Mouse (Mus musculus) yolk sac, embryonic 10.5 days (tissue): ENCODE results near the gene Hspb9.

Experiments
- DNase-seq: peaks from one replicate; pipeline ENCODE4 v3.0.0-alpha.2; 2017; ENCODE audit warnings: low spot score

Hspb9 gene

GRCm38 (mm10) chr11:100713735-100714533 lies at the start of gene Hspb9:
Gene Hspb9, plus strand, starts transcription at chr11:100713850.
- peak; percentile 74 for DNase-seq

DNA sequence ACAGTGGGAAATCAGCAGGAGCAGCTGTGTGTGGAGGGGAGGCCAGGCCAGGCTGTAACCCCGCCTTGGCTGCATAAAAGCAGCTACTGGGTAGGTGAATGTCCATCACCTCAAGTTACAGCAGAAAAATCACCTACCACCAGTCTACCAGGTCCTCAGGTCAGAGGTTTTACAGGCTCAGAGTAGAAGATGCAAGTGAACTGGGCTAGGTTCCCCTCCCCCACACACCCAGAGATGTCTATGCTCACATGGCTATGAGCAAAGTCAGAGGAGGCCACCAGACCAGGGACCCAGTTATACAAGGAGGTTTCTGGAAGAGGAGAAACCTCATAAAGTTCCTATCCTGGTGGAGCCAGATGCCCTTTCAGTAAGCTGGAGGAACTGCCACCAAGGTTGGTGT lies 42.6 kb upstream of the Hspb9 start:
- no peak for DNase-seq

DNA sequence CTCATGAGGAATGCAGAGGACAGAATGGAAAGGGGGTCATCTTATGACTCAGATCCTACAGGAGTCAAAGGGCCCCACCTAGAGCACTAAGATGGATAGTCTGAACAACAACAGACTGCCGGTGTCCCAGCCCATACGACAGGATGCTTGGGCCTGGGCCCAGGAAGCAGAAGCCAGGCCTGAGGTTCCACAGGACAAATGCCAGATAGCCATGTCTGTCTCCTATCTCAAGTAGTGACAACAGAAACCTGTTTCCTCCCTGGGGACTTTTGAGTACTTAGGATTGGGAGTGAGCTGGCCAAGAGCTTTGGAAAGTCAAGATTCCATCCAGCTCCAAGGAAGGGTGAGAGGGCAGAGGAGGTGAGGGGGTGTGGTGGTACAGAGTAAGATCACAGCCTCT lies 41.7 kb upstream of the Hspb9 start:
- DNase-seq = no peak

DNA sequence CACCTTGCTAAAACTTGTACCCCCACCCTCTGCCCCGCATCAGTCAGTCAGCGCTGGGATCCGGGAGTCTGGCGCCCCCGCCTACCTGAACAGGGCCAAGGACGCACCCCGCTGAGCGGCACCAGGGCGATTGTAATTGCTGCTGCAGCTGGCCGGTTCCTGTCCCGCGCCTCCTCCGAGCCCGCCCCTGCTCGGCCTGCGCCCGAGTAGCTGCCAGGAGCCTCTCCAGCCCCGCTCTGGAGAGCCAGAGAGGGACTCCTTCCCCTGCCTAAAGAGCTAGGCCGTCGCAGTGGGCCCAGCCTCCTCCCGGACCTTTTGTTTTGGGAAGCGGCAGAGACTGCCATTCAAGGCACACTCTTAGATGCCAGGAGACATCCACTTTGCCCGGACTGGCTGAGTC lies 40.5 kb upstream of the Hspb9 start:
- DNase-seq = no peak

- no peak for DNase-seq
Observed at GRCm38 (mm10) chr11:100677810-100678209, 35.8 kb upstream of the Hspb9 start.

DNA sequence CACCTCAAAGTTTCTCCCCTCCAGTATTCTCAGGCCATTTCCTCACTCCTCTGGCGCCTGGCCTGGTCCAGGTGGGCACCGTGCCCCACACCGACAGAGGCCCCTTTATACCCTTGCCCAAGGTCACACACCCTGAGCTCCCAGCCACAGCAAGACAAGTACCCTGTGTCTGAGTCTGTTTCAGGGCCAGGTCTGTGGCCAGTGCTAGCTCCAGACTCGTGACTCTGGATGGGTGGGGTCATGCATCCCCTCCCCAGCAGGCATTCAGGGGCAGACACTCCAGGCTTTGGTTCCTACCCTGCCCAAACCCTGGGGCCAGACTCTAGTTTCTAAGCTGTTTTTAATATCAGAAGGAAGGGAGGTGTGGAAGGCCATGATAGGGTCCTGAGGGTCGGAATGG lies 31.8 kb upstream of the Hspb9 start:
- no peak for DNase-seq

GRCm38 (mm10) chr11:100682526-100682925 lies 31.1 kb upstream of the Hspb9 start:
- no peak for DNase-seq

- DNase-seq = no peak
Observed at GRCm38 (mm10) chr11:100684084-100684483, 29.6 kb upstream of the Hspb9 start.

GRCm38 (mm10) chr11:100685371-100685770 lies 28.3 kb upstream of the Hspb9 start:
- DNase-seq = no peak

DNA sequence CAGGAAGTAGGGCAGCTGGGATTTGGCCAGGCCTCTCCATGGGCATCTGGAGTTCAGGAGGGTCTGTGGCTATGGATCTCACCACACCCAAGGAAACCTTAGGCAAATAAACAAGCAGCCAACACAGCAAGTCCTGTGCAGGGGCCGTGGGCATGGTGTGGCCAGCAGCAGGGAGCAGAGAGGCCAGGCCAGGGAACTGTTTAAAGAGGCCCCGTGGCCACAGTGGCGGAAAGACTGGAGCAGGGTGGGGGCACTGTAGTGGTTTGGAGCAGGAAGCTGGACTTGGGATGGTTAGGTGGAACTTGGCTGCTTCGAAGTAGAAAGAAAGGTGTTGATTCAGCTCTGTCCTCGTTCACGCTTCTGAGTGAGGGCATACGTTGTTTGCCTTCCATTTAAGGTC lies 26.4 kb upstream of the Hspb9 start:
- no peak for DNase-seq

DNA sequence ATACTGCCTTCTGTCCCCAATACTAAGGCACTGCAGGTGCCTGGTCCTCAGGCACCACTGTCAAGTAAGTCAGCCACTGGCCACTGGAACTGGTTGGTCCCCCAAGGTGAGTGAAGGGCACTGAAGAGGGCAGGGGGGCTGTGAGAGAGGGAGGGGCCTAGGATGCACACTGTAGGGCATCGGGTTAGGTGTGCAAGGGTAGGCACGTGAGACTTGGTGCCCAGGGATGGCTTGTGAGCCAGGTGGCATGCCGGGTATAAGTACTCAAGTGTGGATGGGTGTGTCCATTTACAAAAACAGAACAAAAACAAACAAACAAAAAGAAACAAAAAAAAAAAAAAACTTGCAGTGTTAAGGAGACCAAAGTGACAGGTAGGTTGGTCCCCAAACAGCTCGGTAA lies 25.2 kb upstream of the Hspb9 start:
- DNase-seq = no peak

DNA sequence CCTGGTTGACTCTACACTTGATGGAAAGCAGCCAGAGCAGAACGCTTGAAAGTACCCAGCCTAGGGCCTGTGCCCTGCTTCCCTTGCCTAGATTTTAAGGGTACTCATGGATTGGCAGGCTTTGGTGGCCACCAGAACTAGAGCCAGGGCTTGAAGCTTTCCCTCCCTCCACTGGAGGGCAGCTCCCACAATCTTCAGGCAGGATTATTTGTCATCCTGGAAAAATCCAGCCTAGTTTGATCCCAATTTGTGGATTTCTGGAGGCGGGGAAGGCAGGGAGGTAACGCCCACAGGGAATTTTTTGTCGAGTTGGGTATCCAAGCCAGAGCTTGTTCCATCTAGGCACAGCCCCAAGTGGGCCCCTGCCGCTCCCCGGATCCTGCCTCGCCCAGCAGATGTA lies 23.3 kb upstream of the Hspb9 start:
- DNase-seq = no peak

GRCm38 (mm10) chr11:100692164-100692616 lies 21.5 kb upstream of the Hspb9 start, which contains the start of gene Zfp385c:
Gene Zfp385c, minus strand, starts transcription at chr11:100692455.
- DNase-seq = no peak

GRCm38 (mm10) chr11:100693154-100693553 lies 20.5 kb upstream of the Hspb9 start:
- DNase-seq = no peak

DNA sequence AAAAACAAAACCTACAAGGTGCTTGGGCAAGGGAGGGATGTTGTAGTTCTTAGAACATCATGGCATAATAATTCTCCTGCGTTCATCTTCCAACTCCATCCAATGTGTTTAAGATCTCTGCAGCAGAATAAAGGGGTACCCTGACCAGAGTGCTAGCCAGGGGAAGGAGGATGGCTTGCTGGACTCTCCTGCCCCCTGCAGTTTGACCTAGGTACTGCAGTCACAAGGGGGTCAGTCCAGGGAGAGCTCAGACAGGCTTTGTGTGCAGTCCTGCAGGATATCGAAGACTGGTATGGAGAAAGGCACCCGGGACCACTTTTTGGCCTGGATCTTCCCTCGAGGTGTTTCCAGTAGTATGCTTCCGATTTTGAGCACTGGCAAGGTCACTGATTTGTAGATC lies 18.7 kb upstream of the Hspb9 start:
- no peak for DNase-seq

GRCm38 (mm10) chr11:100697921-100698320 lies 15.7 kb upstream of the Hspb9 start:
- DNase-seq = no peak

- DNase-seq = no peak
Observed at GRCm38 (mm10) chr11:100700710-100701109, 12.9 kb upstream of the Hspb9 start.

GRCm38 (mm10) chr11:100701301-100701700 lies 12.3 kb upstream of the Hspb9 start:
- no peak for DNase-seq

GRCm38 (mm10) chr11:100702081-100702851 lies 11.4 kb upstream of the Hspb9 start:
- peak; percentile 50 for DNase-seq

- no peak for DNase-seq
Observed at GRCm38 (mm10) chr11:100702906-100703305, 10.7 kb upstream of the Hspb9 start.

DNA sequence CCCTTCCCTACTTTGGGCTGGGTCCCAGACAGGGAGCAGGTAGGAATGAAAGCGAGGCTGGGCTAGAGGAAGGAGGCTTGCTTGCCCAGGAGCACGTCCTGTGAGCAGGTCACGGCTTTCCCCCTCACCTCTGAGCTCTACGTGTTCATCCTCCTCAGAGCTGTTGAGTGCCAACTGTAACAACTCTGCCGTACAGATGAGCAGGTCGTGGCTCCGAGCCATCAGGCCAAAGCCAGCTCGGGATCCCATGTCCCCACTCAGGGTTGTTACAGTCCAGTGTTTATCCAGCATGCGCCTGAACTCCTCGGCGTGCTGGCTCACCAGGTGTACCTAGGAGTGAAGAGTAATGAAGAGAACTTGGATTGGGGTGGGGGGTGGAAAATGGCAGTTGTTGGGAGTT lies 10.3 kb upstream of the Hspb9 start:
- no peak for DNase-seq

DNA sequence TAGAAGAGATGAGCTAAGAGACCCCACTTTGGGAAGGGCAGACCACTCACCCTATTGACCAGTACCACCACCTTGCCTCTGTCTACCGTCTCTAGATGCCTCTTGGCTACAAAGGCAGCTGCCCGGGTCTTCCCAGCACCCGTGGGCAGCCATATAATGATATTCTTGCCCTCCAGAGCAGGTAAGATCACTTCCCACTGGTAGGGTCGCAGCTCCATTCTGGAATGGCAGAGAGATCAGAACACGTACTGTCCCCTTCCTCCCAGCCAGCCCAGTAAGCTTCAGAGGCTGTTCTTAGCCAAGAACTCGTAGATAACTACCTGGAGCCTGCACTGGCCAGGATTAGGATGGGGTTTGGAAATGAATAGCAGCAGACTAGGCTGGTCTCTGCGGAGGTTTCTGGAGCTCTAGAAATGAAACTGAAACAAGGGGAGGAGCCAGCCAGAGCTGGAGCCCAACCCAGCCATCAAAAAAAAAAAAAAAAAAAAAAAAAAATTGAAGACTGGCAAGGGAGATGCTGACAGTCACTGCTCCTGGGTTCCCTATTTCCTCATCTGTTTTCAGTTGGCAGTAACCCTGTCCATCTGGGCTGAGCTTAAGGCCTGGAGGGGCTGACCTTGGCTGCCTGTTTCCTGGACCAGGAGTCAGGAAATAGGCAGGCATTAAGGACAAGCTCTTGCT lies 9.7 kb upstream of the Hspb9 start, which contains the start of gene Dhx58:
Dhx58 (minus strand) TSS at position 421 of the 681 bp plus-strand sequence.
- DNase-seq = no peak
